Mouse (Mus musculus): ENCODE measurements at regions not wholly inside any gene's neighbourhood (a gene's known extent, or its start where the extent isn't known, plus 50 kb on each side); places are given as distances from the start of the nearest gene placed in this dataset.
A peak's percentile ranks its signal among the peaks of the same experiment; 100 is the strongest.

DNA sequence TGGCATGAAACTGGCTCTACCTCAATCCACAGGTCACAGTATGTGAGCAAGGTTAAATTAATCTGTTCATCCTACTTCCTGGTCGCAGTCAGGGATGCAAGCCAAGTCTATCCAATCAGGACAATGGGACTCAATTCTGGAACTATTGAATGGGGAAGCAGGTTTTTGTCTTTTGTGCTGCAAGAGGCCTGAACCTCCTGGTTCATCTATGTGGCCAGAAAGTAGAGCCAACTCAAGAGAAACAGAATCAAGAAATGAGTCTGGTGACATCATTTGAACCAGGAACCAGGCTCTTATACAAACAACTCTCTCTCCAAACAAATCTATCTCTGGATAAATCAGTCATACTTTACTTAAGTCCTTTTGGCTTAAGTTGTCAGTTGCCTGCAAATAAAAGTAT lies 294.7 kb upstream of the Usp25 start:
- no peak for DNase-seq (ENCODE audit: low spot score in 2 of 2)

DNA sequence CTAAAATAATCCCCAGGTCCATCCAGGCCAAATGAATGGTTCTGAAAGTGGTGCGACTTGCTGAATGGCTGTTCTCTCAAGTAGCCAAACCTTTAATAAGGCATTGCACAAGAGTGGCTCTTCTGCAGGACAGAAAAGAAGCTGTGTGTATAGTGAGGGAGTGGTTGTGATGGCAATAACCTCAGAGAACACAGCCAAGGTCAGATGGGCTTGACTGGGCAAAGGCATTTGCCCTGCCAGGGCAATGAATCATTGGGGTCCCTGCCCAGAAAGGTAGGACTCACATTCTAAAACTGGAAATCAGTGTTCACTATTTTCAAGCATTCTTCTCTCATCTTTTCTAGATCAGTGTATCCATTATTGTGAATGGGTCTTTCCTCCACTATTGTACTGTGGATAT lies 295.4 kb upstream of the Usp25 start:
- no peak for DNase-seq (ENCODE audit: low spot score in 2 of 2)

- DNase-seq (ENCODE audit: low spot score in 2 of 2) = peak in 1 of 2 experiments; percentile 9
Measured at GRCm38 (mm10) chr16:76694913-76695312, 318.6 kb upstream of the Usp25 start.

DNA sequence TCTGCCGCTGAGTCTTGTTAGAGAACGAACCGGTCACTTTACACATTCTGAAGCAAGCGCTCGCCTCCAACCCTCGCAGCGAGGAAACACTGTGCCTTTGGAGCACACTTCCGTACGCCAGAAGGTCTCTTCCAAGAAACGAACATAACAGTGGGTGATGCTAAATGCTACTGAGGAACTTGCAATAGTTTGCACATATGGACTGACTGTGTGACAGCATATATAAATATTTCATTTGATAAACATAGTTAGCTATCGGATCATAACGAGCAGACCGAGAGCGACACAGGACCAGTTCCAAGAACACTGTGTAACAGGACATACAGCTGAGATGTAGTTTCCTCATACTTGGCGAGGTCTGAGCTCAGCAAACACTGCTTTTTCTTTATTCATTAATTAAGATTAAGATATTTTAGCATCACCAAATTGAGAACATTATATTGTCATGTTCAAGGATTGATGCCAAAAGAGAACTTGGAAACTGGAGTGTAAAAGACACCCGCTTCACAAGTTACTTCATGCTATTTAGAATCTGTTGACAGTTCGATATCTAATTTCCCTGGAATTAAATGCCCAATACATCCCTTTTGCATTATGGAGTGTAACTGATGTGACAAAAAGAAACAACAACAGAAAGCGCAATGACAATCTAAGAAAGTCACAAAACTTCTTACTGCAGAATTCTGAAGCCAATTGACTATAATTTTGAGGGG lies 314.3 kb upstream of the Nrip1 start:
- DNase-seq (ENCODE audit: low spot score in 2 of 2) = no peak

DNA sequence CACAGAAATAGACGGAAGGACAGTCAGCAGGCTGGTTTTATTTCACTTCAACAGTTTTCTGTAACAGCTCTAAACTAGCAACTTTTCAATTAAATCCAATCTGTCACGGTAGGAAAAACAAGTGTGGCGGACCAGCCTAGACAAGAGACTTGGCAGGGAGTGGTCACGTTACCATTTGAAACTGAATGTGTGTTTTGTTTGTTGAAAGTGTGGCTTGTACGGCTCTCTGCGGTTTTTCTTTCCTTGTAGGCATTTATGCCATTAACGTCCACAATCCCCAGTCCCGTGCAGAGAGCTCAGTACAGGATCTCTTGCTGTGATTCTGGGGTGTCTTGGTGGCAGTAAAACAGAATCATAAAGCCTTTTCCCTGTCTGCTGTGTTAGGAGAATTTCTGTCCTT lies 311.9 kb upstream of the Nrip1 start:
- no peak for DNase-seq (ENCODE audit: low spot score in 2 of 2)

DNA sequence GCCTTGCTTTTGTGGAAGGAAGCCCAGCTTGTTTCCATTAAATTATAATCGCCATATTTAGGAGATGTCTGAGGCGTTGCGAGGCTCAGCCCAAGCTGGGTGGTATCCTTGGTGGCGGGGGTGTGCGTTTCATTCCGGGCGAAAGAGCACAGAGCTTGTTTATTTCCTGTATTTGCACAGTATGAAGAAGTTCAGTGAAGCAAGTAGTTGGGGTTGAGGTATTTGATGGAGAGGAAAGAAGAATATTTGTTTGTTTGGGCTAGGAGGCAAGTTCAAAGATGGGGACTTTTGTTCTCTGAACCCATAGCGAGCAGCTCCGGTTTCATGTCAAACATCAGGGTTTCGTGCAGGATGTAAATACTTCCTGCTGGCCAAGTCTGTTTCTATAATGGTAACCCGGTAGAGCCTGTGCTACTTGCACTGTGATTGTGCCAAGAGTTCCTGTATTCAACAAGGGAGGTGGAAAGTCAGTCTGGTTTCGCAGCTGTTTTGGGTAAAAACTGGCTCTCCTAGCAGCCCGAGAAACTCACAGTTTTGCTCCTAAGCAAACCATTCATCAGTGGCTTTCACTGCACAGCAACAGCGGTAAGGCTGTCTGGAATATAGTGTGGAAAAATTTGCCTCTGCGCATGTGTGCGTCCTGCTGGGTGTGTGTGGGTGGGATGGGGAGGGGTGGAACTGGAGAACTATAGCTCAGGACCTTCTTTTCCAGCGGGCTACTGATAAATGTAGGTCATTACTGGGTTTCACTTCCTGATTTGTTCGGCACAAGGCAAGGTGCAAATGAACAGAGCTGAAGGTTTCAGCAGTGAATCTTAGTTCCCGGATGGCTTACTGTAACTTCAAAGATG lies 306.7 kb upstream of the Nrip1 start:
- no peak for DNase-seq (ENCODE audit: low spot score in 2 of 2)

DNA sequence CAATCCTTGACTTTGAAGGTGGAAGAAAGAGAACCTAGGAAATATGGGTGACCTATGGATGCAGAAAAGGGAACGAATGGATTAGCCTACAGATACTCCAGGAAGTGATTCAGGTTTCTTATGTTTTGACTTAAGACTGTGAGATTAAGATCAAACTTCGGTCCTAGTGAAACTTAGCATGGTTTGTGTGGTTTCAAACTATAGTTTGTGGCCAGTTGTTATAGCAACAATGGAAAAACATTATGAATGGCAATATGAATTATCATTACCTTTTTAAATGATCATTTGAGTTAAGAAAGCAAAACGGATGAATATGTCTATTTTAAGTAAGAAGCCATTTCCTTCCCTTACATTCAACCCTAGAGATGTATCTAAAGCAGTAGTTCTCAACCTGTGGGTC lies 305.3 kb upstream of the Nrip1 start:
- no peak for DNase-seq (ENCODE audit: low spot score in 2 of 2)

DNA sequence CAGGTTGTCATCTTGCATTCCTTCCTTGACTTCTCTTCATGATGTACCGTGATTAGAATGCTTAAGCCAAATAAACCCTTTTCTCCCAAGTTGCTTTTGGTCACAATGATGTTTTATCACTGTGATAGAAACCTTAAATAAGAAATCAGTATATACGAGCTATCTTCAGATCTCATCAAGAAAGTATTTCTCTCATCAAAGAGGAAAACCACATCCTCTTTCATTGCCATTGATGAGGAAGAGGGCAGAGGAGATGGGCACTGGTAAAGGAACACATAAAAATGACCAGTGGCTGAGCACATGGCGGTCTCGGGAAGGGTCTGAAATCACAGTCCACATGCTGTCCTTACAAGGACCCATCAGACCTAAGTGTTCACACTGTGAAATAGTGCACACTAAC lies 296.2 kb upstream of the Nrip1 start:
- DNase-seq (ENCODE audit: low spot score in 2 of 2) = no peak

- no peak for DNase-seq (ENCODE audit: low spot score in 2 of 2)
Measured at GRCm38 (mm10) chr16:76667046-76667445, 293.4 kb upstream of the Nrip1 start.

DNA sequence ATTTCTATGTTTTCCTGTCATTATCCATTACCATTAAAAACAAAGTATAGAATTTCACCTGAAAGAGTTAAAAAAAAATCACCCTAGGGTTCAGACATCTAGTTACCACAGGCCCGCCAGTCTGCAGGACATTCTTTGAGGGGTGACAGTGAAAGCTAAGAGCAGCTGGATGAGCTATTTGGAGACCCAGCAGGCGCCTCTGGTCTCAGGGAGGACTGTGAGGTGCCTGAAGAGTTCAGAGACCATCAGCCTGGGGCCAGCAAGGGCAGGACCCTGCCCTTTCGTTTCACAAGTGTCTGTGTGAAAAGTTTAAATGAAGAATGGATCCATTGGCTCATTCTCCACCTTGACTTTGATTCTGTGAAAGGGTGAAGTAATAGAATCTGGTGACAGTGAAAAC lies 281.5 kb upstream of the Nrip1 start:
- DNase-seq (ENCODE audit: low spot score in 2 of 2) = no peak

DNA sequence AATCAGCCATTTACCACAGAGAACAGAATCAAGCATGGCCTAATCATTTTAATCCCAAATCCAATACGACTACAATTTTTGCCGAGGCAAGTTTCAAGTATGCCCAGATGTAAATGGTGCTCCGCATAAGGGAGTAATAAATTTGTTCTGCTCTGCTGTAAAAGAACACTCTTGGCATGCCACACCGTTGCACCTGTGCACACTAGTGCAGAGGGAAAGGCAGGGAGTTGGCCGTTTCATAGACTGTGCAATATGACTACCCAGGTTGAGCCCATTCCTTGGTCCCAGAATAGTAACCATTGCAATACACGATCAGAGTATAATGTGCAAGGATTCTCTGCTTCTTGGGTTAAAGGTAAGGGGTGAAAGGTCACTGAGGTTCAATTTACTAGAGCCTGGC lies 270.7 kb upstream of the Nrip1 start:
- DNase-seq (ENCODE audit: low spot score in 2 of 2) = no peak

DNA sequence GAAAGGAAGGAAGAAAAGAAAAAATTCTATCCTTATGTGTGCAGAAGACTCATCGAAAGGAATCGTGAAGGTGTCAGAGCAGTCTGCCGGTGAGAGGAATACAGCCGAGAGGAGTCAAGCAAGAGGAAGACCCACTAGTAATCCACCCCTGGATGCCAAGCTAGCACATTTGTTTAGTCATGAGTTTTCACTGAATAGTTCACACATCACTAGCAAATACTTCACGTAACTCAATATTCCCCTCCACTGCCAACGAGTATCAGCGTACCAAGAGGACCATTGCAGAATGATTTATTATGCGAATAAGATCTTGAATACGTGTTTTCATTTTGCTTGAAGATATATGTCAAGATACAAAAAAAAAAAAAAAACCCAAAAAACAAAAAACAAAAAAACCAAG lies 270.2 kb upstream of the Nrip1 start:
- DNase-seq (ENCODE audit: low spot score in 2 of 2) = no peak

DNA sequence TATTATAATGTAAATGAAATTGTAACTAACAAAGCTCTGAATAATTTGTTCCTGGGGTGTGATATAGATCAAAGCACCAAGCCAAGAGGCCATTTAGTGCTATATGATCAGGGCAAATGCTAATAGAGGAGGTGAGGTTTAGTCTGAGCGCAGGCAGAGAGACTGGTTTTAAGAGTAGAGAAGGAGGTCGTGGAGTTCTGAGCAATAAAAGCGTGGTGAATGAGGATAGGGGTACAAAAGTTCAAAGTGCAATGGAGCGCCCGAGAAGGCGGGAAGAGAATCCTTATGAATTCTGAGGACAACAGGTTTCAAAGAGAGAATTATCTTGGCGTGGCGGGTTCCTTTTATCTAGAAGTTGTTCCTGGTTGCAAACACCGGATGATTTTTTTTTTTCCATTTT lies 261.5 kb upstream of the Nrip1 start:
- no peak for DNase-seq (ENCODE audit: low spot score in 2 of 2)

GRCm38 (mm10) chr16:76634196-76634698 lies 260.6 kb upstream of the Nrip1 start:
- DNase-seq (ENCODE audit: low spot score in 2 of 2) = no peak

DNA sequence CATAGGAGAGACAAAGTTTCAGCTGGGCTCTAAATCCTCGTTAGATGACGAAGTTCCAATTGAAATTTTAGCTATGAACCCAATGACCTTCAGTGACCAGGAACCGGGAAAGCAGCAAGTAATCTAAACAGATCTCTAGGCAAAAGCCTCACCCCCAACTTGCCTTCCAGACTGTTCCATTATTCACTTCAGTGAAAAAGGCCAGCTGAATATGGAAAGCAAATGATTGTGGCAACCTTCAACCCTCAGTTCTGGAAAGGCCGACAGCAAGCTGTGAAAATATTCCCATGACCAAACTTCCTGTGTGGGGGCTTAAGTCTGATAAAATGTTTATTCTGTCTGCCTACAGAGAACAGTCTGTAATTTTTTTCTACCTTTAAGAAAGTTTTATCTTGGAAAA lies 252.5 kb upstream of the Nrip1 start:
- no peak for DNase-seq (ENCODE audit: low spot score in 2 of 2)

DNA sequence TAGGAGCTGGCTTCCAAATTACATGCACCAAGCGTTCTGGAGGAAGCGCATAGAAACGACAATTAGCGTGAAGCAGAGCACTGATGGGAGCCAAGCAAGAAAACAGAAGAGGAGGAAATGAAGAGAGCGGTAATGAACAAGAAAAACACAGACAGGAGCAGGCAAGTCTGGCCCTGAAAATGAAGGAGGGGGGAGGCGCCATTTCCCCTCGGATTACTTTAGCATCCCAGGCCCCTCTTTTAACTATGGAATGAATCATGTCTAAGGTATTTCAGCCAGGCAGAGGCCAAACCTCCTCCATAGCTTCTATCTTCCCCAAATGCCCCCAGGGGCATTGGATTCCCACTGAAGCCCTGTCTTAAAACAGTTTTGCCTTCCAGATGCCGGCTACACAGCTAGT lies 248.1 kb upstream of the Nrip1 start:
- DNase-seq (ENCODE audit: low spot score in 2 of 2) = no peak

- no peak for DNase-seq (ENCODE audit: low spot score in 2 of 2)
Measured at GRCm38 (mm10) chr16:76618295-76618694, 244.7 kb upstream of the Nrip1 start.

DNA sequence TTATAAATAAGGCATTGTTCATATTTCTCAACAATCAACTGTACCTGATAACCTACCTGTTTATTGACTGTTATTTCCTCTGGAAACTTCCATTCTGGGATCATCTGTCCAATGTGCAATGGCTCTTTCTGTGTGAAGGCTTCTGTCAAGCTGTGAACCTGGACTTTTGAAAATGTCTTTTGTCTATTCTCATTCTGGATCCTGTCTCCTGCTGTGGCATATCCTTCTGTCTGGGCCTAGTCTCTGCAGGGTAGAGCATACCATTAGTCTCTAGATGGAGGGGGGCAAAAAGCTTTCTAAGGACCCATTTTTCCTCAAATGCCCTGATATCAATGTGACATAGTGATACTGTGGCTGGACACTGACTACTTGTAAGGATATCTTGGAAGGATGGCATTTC lies 237.4 kb upstream of the Nrip1 start:
- no peak for DNase-seq (ENCODE audit: low spot score in 2 of 2)

- DNase-seq (ENCODE audit: low spot score in 2 of 2) = no peak
Measured at GRCm38 (mm10) chr16:76604914-76605313, 231.3 kb upstream of the Nrip1 start.

DNA sequence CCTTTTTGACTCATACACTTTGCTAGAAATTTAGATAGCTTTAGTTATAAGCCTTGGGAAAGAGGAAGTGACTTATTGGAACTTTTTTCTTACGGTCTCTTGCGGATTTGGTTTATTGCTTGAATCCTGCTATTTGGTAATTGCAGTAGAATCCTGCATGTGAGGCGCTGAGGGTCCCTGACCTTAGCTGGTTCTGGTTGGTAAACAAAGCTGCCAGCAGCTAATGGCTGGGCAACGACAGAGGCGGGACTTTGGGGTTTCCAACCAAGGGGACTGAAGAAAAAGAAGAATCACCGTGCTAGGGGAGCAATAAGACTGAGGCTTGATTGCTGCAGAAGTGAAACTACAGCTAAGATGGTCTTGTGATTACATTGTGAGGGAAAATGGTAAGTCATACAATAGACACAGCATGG lies 230.2 kb upstream of the Nrip1 start:
- DNase-seq (ENCODE audit: low spot score in 2 of 2) = no peak

DNA sequence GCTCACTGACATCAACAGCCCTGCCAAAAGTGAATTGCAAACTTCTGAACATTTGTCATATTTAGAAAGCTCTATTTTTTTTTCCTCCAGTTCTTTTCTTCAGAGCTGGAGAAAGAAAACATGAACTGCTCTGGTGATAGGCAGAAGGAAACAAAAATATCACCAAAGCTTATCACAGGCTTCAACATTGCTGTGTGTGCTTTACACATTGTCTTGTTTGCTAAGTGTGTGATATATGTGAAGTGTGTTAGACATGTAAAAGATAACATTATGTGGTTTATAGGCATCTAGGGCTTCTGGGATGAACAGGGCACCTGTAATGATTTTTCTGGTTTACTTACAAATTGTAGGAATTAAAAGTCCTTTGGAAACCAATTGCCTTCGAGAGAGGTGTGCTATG lies 229.8 kb upstream of the Nrip1 start:
- DNase-seq (ENCODE audit: low spot score in 2 of 2) = no peak

- no peak for DNase-seq (ENCODE audit: low spot score in 2 of 2)
Measured at GRCm38 (mm10) chr16:76600131-76600530, 226.5 kb upstream of the Nrip1 start.

Measured in urinary bladder, adult 18-20 months (tissue).